Mouse (Mus musculus) limb, embryonic 14.5 days (tissue): ENCODE data around the gene Bbs10. TPM values are rescaled to one million over a fixed set of nuclear protein-coding genes. Genes with fewer than 3 reads are reported as not detected.

Source experiments
- ATAC-seq: fragments of 200-750 bp; cut with Nextera tagmentation; 2 replicates; pipeline ENCODE4 v1.8.0; 2017; ENCODE audit warnings: low read depth, moderate number of reproducible peaks, moderate TSS enrichment; ENCODE audit not compliant: low FRiP score
- DNase-seq: peaks from one replicate; pipeline ENCODE4 v3.0.0-alpha.2; 2015; ENCODE audit warnings: low spot score
- H3K27ac ChIP-seq: fragments of 300-500 bp; sonication (generic); replicated peaks from 2 replicates; pipeline ENCODE4 v1.5.1; 2014; ENCODE audit warnings: low read depth, mild to moderate bottlenecking, low read length, moderate library complexity, mixed read lengths
- H3K27me3 ChIP-seq: fragments of 300-500 bp; sonication (generic); 2 replicates; pipeline ENCODE4 v1.6.1; 2014; ENCODE audit warnings: low read length, mixed read lengths; ENCODE audit not compliant: control insufficient read depth, insufficient read depth
- H3K36me3 ChIP-seq: fragments of 300-500 bp; sonication (generic); 2 replicates; pipeline ENCODE4 v1.6.1; 2014; ENCODE audit warnings: mild to moderate bottlenecking, low read length, moderate library complexity, mixed read lengths; ENCODE audit not compliant: control insufficient read depth, insufficient read depth
- H3K4me1 ChIP-seq: fragments of 300-500 bp; sonication (generic); 2 replicates; pipeline ENCODE4 v1.6.1; 2014; ENCODE audit warnings: antibody characterized with exemption, low read length, mixed read lengths; ENCODE audit not compliant: control insufficient read depth, insufficient read depth
- H3K4me2 ChIP-seq: fragments of 300-500 bp; sonication (generic); replicated peaks from 2 replicates; pipeline ENCODE4 v1.6.1; 2014; ENCODE audit warnings: low read depth, mild to moderate bottlenecking, low read length, moderate library complexity; ENCODE audit not compliant: severe bottlenecking
- H3K4me3 ChIP-seq: fragments of 300-500 bp; sonication (generic); replicated peaks from 2 replicates; pipeline ENCODE4 v1.5.1; 2014; ENCODE audit warnings: low read length
- H3K9ac ChIP-seq: fragments of 300-500 bp; sonication (generic); 2 replicates; pipeline ENCODE4 v1.6.1; 2014; ENCODE audit warnings: mild to moderate bottlenecking, low read depth, low read length, moderate library complexity; ENCODE audit not compliant: severe bottlenecking
- H3K9me3 ChIP-seq: fragments of 300-500 bp; sonication (generic); 2 replicates; pipeline ENCODE4 v1.6.1; 2016; ENCODE audit warnings: low read length; ENCODE audit not compliant: control insufficient read depth
- POLR2A ChIP-seq: fragments of 200-500 bp; IDR thresholded peaks from 2 replicates; pipeline ENCODE4 v1.8.0; 2012; ENCODE audit warnings: inconsistent platforms, mild to moderate bottlenecking, moderate library complexity, borderline replicate concordance; ENCODE audit not compliant: insufficient read depth, insufficient read length; ENCODE audit errors: extremely low read depth
- WGBS: fragments of 180-500 bp; shearing (Covaris S2); extraction: QIAGEN DNeasy Blood & Tissue Kit; methylation state at CpG from one replicate; pipeline ENCODE4 v1.1.7; 2014; 5-methylcytosine and 5-hydroxymethylcytosine counted together
- polyA plus RNA-seq, 2 experiments: library from polyadenylated mRNA; depleted of rRNA in 1 of 2; stranded (reverse) in 1 of 2; unstranded in 1 of 2; fragments of >200 nt; fragmentation: Nextera tagmentation in 1 of 2; extraction: Ambion mirVana in 1 of 2; gene quantifications; 2 replicates each; pipeline versions ENCODE4 v1.2.1 to v1.2.3; 2012 to 2014

Bbs10 gene
- polyA plus RNA-seq, 2 experiments: 4.4 to 4.9 TPM

- ATAC-seq: no peak
- Histone ChIP-seq H3K9ac (no peak overlapping the region), H3K36me3 (0 out of 2 replicates have a peak, but pooled peaks cover 4% of the 10 kb centered on the region), H3K27ac (no peak overlapping the region), H3K4me1 (no peaks in the 10 kb centered on the region), H3K4me3 (no peak overlapping the region), H3K27me3 (no peaks in the 10 kb centered on the region), H3K4me2 (no peak overlapping the region), H3K9me3 (no peaks in the 10 kb centered on the region)
- WGBS: 90% methylated on average over 3 of the region's 3 CpGs
- no peak for DNase-seq
- TF ChIP-seq POLR2A: no peak
Observed at GRCm38 (mm10) chr10:111257358-111257757, 41.1 kb upstream of the Bbs10 start.

- ATAC-seq (no peak), DNase-seq (no peak)
- no peak for TF ChIP-seq POLR2A
- H3K27me3 ChIP-seq: no peaks in the 10 kb centered on the region
- H3K4me2 ChIP-seq: no peak overlapping the region
- H3K9me3 ChIP-seq: no peaks in the 10 kb centered on the region
- 0 out of 2 replicates have a peak, but pooled peaks cover 4% of the 10 kb centered on the region for H3K36me3 ChIP-seq
- no peak overlapping the region for H3K9ac ChIP-seq
- no peak overlapping the region for H3K4me3 ChIP-seq
- WGBS: 79% methylated on average over 3 of the region's 3 CpGs
- H3K4me1 ChIP-seq: no peaks in the 10 kb centered on the region
- H3K27ac ChIP-seq: no peak overlapping the region
Observed at GRCm38 (mm10) chr10:111258256-111258655, 40.2 kb upstream of the Bbs10 start.

- H3K36me3 ChIP-seq: peaks cover 55% of the 10 kb centered on the region
- WGBS: 92% methylated on average over 15 of the region's 15 CpGs
- no peak overlapping the region for H3K4me2 ChIP-seq
- no peaks in the 10 kb centered on the region for H3K4me1 ChIP-seq
- H3K27ac ChIP-seq: no peak overlapping the region
- ATAC-seq (no peak), DNase-seq (no peak)
- no peaks in the 10 kb centered on the region for H3K27me3 ChIP-seq
- no peak for TF ChIP-seq POLR2A
- no peaks in the 10 kb centered on the region for H3K9me3 ChIP-seq
- H3K4me3 ChIP-seq: no peak overlapping the region
- H3K9ac ChIP-seq: no peak overlapping the region
Observed at GRCm38 (mm10) chr10:111271687-111272086, 26.8 kb upstream of the Bbs10 start.

- Histone ChIP-seq H3K9me3 (no peaks in the 10 kb centered on the region), H3K4me3 (no peak overlapping the region), H3K4me1 (no peaks in the 10 kb centered on the region), H3K9ac (no peak overlapping the region), H3K27me3 (no peaks in the 10 kb centered on the region), H3K36me3 (peaks cover 57% of the 10 kb centered on the region), H3K4me2 (no peak overlapping the region), H3K27ac (no peak overlapping the region)
- DNase-seq (no peak), ATAC-seq (no peak)
- 86% methylated on average over 11 of the region's 11 CpGs for WGBS
- no peak for TF ChIP-seq POLR2A
Observed at GRCm38 (mm10) chr10:111272905-111273304, 25.6 kb upstream of the Bbs10 start.

- H3K27me3 ChIP-seq: no peaks in the 10 kb centered on the region
- TF ChIP-seq POLR2A: no peak
- H3K4me1 ChIP-seq: no peaks in the 10 kb centered on the region
- no peak overlapping the region for H3K9ac ChIP-seq
- WGBS: 69% methylated on average over 5 of the region's 5 CpGs
- no peak overlapping the region for H3K4me3 ChIP-seq
- H3K9me3 ChIP-seq: no peaks in the 10 kb centered on the region
- peaks cover 59% of the 10 kb centered on the region for H3K36me3 ChIP-seq
- ATAC-seq (no peak), DNase-seq (no peak)
- no peak overlapping the region for H3K4me2 ChIP-seq
- H3K27ac ChIP-seq: no peak overlapping the region
Observed at GRCm38 (mm10) chr10:111273463-111274088, 24.9 kb upstream of the Bbs10 start.
